29 mouse cellular contexts compared by ENCODE assay signal in genomic region chr12:9756411-9756810, GRCm38 (mm10).
A peak's percentile ranks its signal among the peaks of the same experiment; 100 is the strongest.
DNase-seq lines count a peak whose midpoint lies in the region; ATAC-seq and TF ChIP-seq lines count a peak whose summit lies in the region.
"Had no signal": no experiment of that assay in that cellular context is flagged by ENCODE, and none has a peak within 500 bp of the region (broad histone marks: within the 10 kb centered on the region; RNA-seq: fewer than 3 reads in every experiment).

No protein-coding gene starts in this region.

- no peak overlapping the region for H3K4me2 ChIP-seq in kidney, embryonic 16.5 days (replicated peaks; ENCODE audit: low read depth, low read length)
- no peak overlapping the region for H3K4me2 ChIP-seq in lung, embryonic 14.5 days
- no peak overlapping the region for H3K4me2 ChIP-seq in lung, postnatal 0 days (replicated peaks; ENCODE audit: low read depth, low read length)
- H3K4me2 ChIP-seq: heart, embryonic 13.5 days; limb, embryonic 12.5 days; liver, embryonic 12.5 days; midbrain, embryonic 12.5 days; neural tube, embryonic 15.5 days had no signal

- TF ChIP-seq CTCF in lung, embryonic 14.5 days (IDR thresholded peaks at IDR 0.05; ENCODE audit: low read depth), result no peak
- TF ChIP-seq CTCF in lung, postnatal 0 days (IDR thresholded peaks at IDR 0.05), result no peak

- 55% methylated on average over 1 of the region's 1 CpGs for WGBS in kidney, embryonic 16.5 days
- WGBS in lung, embryonic 14.5 days, result 27% methylated on average over 1 of the region's 1 CpGs
- 17% methylated on average over 1 of the region's 1 CpGs for WGBS in lung, postnatal 0 days

- H3K9ac ChIP-seq in kidney, embryonic 16.5 days (replicated peaks; ENCODE audit: low read length), result no peak overlapping the region
- no peak overlapping the region for H3K9ac ChIP-seq in lung, embryonic 14.5 days
- H3K9ac ChIP-seq in lung, postnatal 0 days (replicated peaks; ENCODE audit: low read depth), result no peak overlapping the region
- H3K9ac ChIP-seq: heart, embryonic 13.5 days; limb, embryonic 12.5 days; liver, embryonic 12.5 days; midbrain, embryonic 12.5 days; neural tube, embryonic 15.5 days had no signal

- no peaks in the 10 kb centered on the region for H3K36me3 ChIP-seq in kidney, embryonic 16.5 days (ENCODE audit: insufficient read depth, low read length)
- H3K36me3 ChIP-seq in lung, embryonic 14.5 days (ENCODE audit: insufficient read depth), result no peaks in the 10 kb centered on the region
- no peaks in the 10 kb centered on the region for H3K36me3 ChIP-seq in lung, postnatal 0 days (ENCODE audit: insufficient read depth, low read length)
- H3K36me3 ChIP-seq: embryonic facial prominence, embryonic 10.5 days; G1E; heart, embryonic 13.5 days; limb, embryonic 12.5 days; liver, embryonic 12.5 days; midbrain, embryonic 12.5 days; neural tube, embryonic 15.5 days had no signal

- peak; percentile 0 to 21 for DNase-seq in kidney, adult 8-10 months
- DNase-seq in lung, embryonic 14.5 days, result peak; percentile 48
- DNase-seq in lung, postnatal 0 days (ENCODE audit: low spot score), result no peak
- DNase-seq in adrenal gland, adult 8-10 months, result peak; percentile 26
- peak; percentile 57 for DNase-seq in testis, postnatal 10 days (ENCODE audit: low spot score)
- DNase-seq in heart, adult 8-10 months (ENCODE audit: low spot score), result no peak
- DNase-seq in urinary bladder, postnatal 10 days (ENCODE audit: low spot score), result no peak
- DNase-seq: B cell, adult 2 months; cerebellum, adult 8-10 months; gastrocnemius, postnatal 14 days; heart, adult 11 months; heart, postnatal 14 days; lung, adult 18-20 months; thymus, adult 18-20 months; thymus, postnatal 36 days had no signal

- H3K27ac ChIP-seq in kidney, embryonic 16.5 days (ENCODE audit: low read length), result no peak overlapping the region
- no peak overlapping the region for H3K27ac ChIP-seq in lung, embryonic 14.5 days (ENCODE audit: low read depth)
- H3K27ac ChIP-seq in lung, postnatal 0 days (ENCODE audit: low read length), result no peak overlapping the region
- H3K27ac ChIP-seq: embryonic facial prominence, embryonic 10.5 days; heart, embryonic 13.5 days; hindbrain, postnatal 0 days; layer of hippocampus, adult 2 months; limb, embryonic 12.5 days; liver, embryonic 12.5 days; midbrain, embryonic 12.5 days; neural tube, embryonic 15.5 days had no signal

- H3K4me3 ChIP-seq in kidney, embryonic 16.5 days (ENCODE audit: low read length), result no peak overlapping the region
- no peak overlapping the region for H3K4me3 ChIP-seq in lung, embryonic 14.5 days (ENCODE audit: low read depth, low read length)
- no peak overlapping the region for H3K4me3 ChIP-seq in lung, postnatal 0 days (ENCODE audit: low read depth, low read length)
- H3K4me3 ChIP-seq: embryonic facial prominence, embryonic 10.5 days; heart, embryonic 13.5 days; layer of hippocampus, adult 2 months; limb, embryonic 12.5 days; liver, embryonic 12.5 days; midbrain, embryonic 12.5 days; neural tube, embryonic 15.5 days had no signal

- no peaks in the 10 kb centered on the region for H3K4me1 ChIP-seq in kidney, embryonic 16.5 days (ENCODE audit: insufficient read depth, low read length)
- H3K4me1 ChIP-seq in lung, embryonic 14.5 days (ENCODE audit: insufficient read depth), result no peaks in the 10 kb centered on the region
- no peaks in the 10 kb centered on the region for H3K4me1 ChIP-seq in lung, postnatal 0 days (ENCODE audit: insufficient read depth, low read depth, low read length)
- H3K4me1 ChIP-seq: embryonic facial prominence, embryonic 10.5 days; liver, embryonic 12.5 days; midbrain, embryonic 12.5 days; neural tube, embryonic 15.5 days had no signal

- ATAC-seq in kidney, embryonic 16.5 days (ENCODE audit: low FRiP score, low TSS enrichment), result no peak
- no peak for ATAC-seq in lung, embryonic 14.5 days (ENCODE audit: insufficient read depth)
- no peak for ATAC-seq in lung, postnatal 0 days
- ATAC-seq: forebrain, embryonic 16.5 days; hindbrain, postnatal 0 days; intestine, embryonic 16.5 days; liver, embryonic 12.5 days; Patski had no signal

- H3K27me3 ChIP-seq in kidney, embryonic 16.5 days (ENCODE audit: insufficient read depth, low read length), result no peaks in the 10 kb centered on the region
- H3K27me3 ChIP-seq in lung, embryonic 14.5 days (ENCODE audit: insufficient read depth, low read length), result no peaks in the 10 kb centered on the region
- no peaks in the 10 kb centered on the region for H3K27me3 ChIP-seq in lung, postnatal 0 days (replicated peaks; ENCODE audit: insufficient read depth, low read length)
- H3K27me3 ChIP-seq: CH12.LX; heart, embryonic 13.5 days; liver, embryonic 12.5 days; midbrain, embryonic 12.5 days; neural tube, embryonic 15.5 days; Patski had no signal

- H3K9me3 ChIP-seq in kidney, embryonic 16.5 days (ENCODE audit: low read length), result no peaks in the 10 kb centered on the region
- H3K9me3 ChIP-seq in lung, embryonic 14.5 days (ENCODE audit: low read depth, low read length), result no peaks in the 10 kb centered on the region
- H3K9me3 ChIP-seq in lung, postnatal 0 days (ENCODE audit: low read length), result no peaks in the 10 kb centered on the region
- H3K9me3 ChIP-seq: embryonic facial prominence, embryonic 10.5 days; heart, embryonic 13.5 days; limb, embryonic 12.5 days; liver, embryonic 12.5 days; midbrain, embryonic 12.5 days; neural tube, embryonic 15.5 days had no signal

- no peak for TF ChIP-seq EP300 in lung, postnatal 0 days (IDR thresholded peaks at IDR 0.05)

Comparison
In these comparisons a context has a peak if more than half of its experiments do, and no peak if none do; other contexts are left out.
1. DNase-seq: peak in kidney, adult 8-10 months (2 of 2), lung, embryonic 14.5 days (single experiment), adrenal gland, adult 8-10 months (single experiment) and testis, postnatal 10 days (single experiment); none in lung, postnatal 0 days (single experiment), heart, adult 8-10 months (single experiment) and urinary bladder, postnatal 10 days (single experiment).